Mouse (Mus musculus) urinary bladder, adult 2 months (tissue): ENCODE measurements around the gene Slc20a1. TPM values are rescaled to one million over a fixed set of nuclear protein-coding genes. Genes with fewer than 3 reads are reported as not detected.

ENCODE experiments used
- DNase-seq: peaks from one replicate; pipeline ENCODE4 v3.0.0; 2022; ENCODE audit warnings: low spot score
- polyA plus RNA-seq: library from polyadenylated mRNA; depleted of rRNA; stranded (reverse); fragments of >200 nt; gene quantifications from 2 replicates; pipeline ENCODE4 v1.2.3, GENCODE M21; 2012

Slc20a1 gene
- polyA plus RNA-seq, 1 experiment: 26.0 TPM

- DNase-seq: no peak
These were observed 12.2 kb upstream of the Slc20a1 start for GRCm38 (mm10) chr2:129186291-129186919.

GRCm38 (mm10) chr2:129192392-129193150, 6.0 kb upstream of the Slc20a1 start:
- DNase-seq: no peak

DNA sequence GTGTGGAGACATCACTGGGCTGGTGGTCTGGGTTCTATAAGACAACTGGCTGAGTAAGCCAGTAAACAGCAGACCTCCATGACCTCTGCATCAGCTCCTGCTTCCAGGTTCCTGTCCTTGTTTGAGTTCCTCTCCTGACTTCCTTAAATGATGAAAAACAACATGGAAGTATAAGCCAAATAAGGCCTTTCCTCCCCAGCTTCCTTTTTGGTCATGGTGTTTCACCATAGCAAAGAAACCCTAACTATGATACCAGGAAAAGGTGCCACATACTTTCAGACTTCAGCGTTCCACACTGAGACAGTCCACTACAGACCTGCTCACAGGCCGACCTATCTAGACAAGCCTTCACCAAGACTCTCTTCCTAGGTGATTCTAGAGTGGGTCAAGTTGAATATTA, 2.2 kb upstream of the Slc20a1 start:
- no peak for DNase-seq

- DNase-seq: no peak
These were observed 1.4 kb upstream of the Slc20a1 start for GRCm38 (mm10) chr2:129197197-129197596.

DNA sequence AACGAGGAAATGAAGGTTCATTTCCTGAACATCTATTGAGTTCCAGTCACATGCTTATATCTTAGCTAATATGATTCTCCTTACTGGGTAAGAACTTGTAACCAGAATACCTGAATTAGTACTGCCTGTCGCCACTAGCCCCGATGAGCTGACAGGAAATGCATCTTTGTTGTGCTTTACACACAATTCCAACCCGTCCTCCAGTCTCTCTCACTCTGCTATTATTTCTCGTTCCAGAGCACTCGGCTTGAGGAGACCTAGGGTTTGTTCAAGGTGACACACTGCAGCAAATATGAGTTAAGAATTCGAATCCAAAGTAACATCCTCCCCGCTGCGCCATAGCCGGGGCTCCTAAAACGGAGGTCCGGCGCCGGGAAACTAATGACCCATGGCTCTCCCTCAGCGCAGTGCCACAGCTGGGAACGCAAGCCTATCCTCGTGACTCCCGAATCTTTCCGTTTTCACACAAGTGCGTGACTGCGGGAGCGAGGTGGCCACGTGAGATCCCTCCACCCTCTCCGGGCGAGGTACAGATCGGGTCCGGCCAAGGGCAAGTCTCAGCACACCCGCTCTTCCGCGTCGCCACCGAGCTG, 625 bp upstream of the Slc20a1 start:
- no peak for DNase-seq

GRCm38 (mm10) chr2:129199328-129200085, 943 bp downstream of the Slc20a1 start:
- no peak for DNase-seq

DNA sequence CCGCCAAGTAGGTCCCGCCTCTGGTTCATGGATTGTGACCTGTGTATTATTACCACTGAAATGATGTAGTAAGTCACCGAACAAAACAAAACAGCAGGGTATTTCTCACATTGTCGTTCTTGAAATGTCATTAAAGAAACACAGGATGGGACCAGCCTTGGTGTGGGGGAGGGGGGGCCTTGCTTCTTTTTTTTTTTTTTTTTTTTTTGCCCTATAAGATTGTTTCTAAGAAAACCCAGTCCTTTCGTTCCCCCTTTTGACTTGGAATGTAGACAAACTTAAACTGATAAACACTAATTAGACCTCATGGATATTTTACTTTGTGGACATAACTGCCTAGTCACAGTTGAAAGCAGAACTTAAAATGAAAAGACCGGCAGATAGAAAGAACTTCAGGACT, 6.4 kb downstream of the Slc20a1 start:
- no peak for DNase-seq

DNA sequence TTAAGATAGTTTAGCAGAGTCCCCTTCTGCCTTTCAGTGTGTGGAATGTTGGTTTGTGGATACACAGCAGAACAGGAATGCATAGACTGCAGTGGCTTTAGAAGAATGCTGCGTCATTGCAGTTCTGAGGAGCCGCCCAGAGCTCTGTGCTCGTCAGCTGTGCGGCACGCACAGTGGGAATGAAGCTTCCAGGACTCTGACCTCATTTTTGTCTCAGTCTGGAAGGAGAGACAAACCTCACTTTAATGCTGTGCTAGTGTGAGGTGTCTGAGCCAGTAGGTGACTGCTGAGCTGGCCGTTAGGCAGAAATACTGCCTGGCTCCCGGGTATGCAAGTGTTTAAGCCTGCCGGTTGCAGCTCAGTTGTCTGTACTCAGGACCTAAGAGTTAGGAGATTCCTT, 8.3 kb downstream of the Slc20a1 start:
- DNase-seq: no peak

DNA sequence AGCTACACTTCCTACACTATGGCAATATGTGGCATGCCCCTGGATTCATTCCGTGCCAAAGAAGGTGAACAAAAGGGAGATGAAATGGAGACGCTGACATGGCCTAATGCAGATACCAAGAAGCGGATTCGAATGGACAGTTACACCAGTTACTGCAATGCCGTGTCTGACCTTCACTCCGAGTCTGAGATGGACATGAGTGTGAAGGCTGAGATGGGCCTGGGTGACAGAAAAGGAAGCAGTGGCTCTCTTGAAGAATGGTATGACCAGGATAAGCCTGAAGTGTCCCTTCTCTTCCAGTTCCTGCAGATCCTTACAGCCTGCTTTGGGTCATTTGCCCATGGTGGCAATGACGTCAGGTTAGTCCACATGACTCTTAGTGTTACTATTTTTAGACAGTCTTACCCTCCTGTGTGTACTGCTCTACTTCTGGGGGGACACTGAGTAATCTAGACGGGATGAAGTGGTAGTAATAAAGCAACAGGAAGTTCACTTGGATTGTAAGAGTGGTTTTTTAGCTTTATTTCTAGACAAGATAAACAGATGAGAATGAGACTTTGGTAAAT, 9.7 kb downstream of the Slc20a1 start:
- no peak for DNase-seq

DNA sequence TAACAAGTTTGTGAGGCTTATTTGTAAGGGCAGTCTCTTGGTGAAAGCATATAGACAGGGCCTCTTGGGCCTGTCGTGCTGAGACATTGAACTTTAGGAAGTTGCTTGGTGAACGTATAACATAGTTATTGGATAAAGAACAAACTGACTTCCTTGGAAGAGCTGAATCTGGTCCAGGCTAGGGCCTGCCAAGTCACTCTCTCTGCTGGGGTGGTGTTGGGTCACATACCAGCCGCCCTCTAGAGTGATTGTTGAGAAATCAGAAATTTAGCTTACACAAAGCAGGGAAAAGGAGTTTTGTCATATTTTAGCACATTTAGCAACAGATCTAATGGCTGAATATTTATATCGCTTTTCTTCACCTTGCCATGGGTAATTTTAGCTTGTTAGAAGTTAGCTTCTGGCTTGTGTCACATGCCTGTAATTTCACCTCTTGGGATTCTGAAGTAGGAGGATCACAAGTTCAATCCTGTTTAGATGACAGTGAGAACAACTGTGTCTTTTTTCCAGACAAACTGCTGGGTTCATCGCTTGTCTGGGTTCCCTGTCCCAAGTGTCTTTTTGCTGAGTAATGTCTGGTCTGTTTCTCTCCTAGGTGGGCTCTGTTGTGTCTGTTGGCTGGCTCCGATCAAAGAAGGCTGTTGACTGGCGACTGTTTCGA, 11.7 kb downstream of the Slc20a1 start:
- DNase-seq: no peak

DNA sequence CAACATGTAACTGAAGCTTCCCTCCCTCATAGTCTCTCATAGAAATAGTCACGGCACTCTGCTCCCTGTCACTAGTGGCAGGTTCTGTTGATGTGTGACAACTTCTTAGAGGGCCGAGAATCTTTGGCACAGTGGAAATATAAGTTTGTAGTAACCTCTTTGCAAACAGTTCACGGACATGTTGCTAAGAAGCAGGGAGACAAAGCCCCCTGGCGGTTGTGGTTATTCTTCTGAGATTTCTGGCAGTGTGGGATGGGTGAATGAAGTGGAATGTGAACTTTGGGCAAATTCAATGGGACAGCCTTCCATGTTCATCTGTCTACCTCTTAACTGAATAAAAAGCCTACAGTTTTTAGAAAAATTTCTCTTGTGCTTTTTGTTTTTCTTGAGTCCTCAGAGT, 12.7 kb downstream of the Slc20a1 start:
- no peak for DNase-seq

GRCm38 (mm10) chr2:129211957-129212356, 13.4 kb downstream of the Slc20a1 start:
- DNase-seq: no peak

GRCm38 (mm10) chr2:129212566-129212965, 14.0 kb downstream of the Slc20a1 start:
- DNase-seq: no peak

GRCm38 (mm10) chr2:129214774-129215173, 16.2 kb downstream of the Slc20a1 start:
- DNase-seq: no peak

- no peak for DNase-seq
These were observed 19.1 kb downstream of the Slc20a1 start for GRCm38 (mm10) chr2:129217612-129218185.

DNA sequence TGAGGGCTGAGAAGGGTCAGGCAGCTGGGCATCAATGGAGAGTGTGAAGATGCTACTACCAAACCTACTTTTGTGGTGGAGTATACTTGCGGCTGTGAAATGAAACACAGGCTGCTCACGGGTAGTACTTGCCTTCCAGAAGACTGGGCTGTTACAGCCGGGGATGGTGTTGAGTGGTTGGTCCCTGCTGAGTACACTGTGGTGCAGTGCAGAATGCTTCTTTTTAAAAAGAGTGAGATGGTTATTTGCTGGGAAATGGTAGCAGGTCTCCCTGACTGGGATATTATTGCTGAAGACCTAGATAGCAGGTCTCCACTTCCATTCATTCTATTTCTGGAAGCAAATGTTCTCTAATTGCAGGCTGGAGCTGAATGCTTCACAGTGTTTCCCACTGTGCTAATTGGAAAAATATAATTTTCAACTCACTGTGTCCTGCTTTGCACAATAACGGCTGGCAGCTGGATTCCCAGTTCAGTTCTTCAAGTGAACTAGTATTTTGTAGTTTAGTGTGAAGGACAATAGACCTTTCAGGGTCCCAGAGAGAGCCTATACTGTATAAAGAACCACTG, 20.1 kb downstream of the Slc20a1 start:
- DNase-seq: no peak

DNA sequence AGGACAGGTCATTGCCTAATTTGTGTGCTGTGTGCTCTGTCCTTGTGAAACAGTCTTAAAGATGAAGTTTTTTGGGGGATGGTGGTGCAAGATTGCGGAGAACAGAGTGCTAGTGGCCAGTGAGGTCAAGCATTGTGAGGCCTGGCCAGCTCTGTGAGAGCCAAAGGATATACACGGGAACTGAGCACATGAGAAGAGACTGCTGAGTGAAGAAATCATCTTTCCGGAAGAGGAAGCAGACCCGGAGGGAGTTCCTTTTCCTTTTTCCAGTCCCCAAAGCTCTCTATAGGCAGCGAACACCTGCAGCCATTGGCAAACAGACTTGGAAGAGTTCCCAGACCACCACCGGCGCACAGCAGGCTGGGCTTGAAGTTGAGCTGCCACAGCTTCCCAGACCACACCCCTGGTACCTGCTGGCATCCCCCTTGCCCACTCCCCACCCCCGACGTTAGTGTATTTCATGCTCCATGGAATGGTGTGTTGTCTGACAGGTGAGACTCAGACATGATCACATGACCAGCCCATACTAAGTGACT, 22.6 kb downstream of the Slc20a1 start:
- DNase-seq: no peak

GRCm38 (mm10) chr2:129224178-129224577, 25.6 kb downstream of the Slc20a1 start:
- no peak for DNase-seq

DNA sequence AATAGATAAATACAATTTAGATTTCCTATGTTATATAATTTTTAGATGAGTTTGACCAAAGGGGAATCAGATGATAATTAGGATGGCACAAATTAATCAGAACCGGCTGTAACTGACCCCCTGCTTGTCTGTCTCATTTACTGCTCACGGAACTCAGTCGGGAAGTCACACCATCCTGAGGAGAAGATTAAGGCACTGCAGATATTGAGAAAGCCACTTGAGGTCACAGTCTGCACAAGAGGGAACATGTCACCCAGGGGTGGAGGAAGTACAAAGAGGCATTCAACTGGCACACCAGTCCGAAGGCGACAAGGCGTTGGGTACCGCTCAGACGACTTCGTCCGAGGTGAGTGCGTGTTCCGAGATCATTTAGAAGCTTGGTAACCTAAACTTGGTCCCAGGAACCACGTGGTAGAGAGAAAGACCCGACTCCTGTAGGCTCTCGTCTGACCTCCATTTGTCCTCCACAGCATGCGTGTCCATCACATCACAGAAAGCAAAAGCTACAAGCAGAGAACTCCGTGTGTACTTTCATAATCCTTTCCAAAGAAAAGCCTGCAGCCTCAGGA, 26.8 kb downstream of the Slc20a1 start:
- DNase-seq: no peak

- no peak for DNase-seq
These were observed 27.8 kb downstream of the Slc20a1 start for GRCm38 (mm10) chr2:129226296-129226851.
